Mouse (Mus musculus) urinary bladder, postnatal 25 days (tissue): ENCODE data around the gene Gm20869.
"Not testable (repeated sequence)": the region's sequence is repeated elsewhere in the genome, so short reads cannot be mapped to it uniquely, and the experiment has no call there.

Source experiments
- DNase-seq: peaks from one replicate; pipeline ENCODE4 v3.0.0; 2022; ENCODE audit warnings: low spot score

The Gm20869 gene

DNA sequence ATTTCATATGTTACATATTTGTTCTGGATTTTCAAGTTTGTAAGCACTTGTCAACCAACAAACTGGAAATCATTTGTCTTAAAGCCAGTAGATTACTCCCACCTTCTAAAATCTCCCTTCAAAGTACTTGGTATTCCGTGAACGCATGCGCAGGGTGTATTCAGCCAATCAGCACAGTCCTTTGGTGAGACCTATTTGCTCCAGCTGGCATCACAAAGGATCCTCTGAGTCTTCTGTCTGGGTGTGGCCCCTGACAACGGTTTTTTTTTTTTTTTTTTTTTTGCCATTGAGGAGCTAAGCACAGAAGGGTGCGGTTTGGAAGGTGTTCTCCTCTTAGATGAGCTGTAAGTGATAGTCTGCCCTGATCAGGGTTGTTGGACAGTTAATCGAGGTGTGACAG, at the start of gene Gm20869:
TSS of gene Gm20869 (plus strand) at position 301 of the 400 bp plus-strand sequence.
- DNase-seq, result not testable (repeated sequence)
